Mouse (Mus musculus) left cerebral cortex, adult 18-20 months (tissue): Measurements from ENCODE around the gene Vhl. TPM values are rescaled to one million over a fixed set of nuclear protein-coding genes. Genes with fewer than 3 reads are reported as not detected.

Experiments
- DNase-seq, 2 experiments: peaks; one replicate each; pipeline ENCODE4 v3.0.0; 2021 to 2022; ENCODE audit warnings: low spot score in 2 of 2, mixed read lengths in 1 of 2
- long read RNA-seq, 2 experiments: library from polyadenylated mRNA; stranded (forward); transcript quantifications; one replicate each; pipeline ENCODE4 v2.0.0; 2021
- total RNA-seq, 2 experiments: library from RNA; stranded (reverse); gene quantifications; 2 replicates each; pipeline ENCODE4 v1.2.3; 2021

Gene Vhl
- total RNA-seq: 10 to 100 TPM; 35.3 to 46.6 TPM
- long read RNA-seq, experiment 1, transcript Vhl-201 (3 exons, 2,792 nt): major isoform, 83 of 92 reads
- long read RNA-seq, experiment 1, partial matches to known transcripts: 2 of 92 reads
- long read RNA-seq, experiment 1, other reads (novel, unspliced or antisense): 7 of 92 reads
- long read RNA-seq, experiment 2, transcript Vhl-201 (3 exons, 2,792 nt): major isoform, 47 of 48 reads
- long read RNA-seq, experiment 2, partial matches to known transcripts: 1 of 48 reads
- long read RNA-seq, experiment 2, other reads (novel, unspliced or antisense): 0 of 48 reads

- peak; percentile 83 to 88 for DNase-seq
Measured at GRCm38 (mm10) chr6:113623941-113624751, at the start of gene Vhl. TSS of gene Vhl (plus strand) at chr6:113623959.

- peak; percentile 32 to 48 for DNase-seq
Measured at GRCm38 (mm10) chr6:113576044-113576443, 47.7 kb upstream of the Vhl start.

GRCm38 (mm10) chr6:113579306-113579705, 44.5 kb upstream of the Vhl start:
- no peak for DNase-seq

GRCm38 (mm10) chr6:113583023-113583422, 40.7 kb upstream of the Vhl start:
- DNase-seq: peak; percentile 12 to 24

- peak in 1 of 2 experiments; percentile 55 for DNase-seq
Measured at GRCm38 (mm10) chr6:113585065-113585464, 38.7 kb upstream of the Vhl start.

GRCm38 (mm10) chr6:113586466-113587183, 37.1 kb upstream of the Vhl start:
- no peak for DNase-seq

GRCm38 (mm10) chr6:113592637-113593036, 31.1 kb upstream of the Vhl start:
- no peak for DNase-seq

- no peak for DNase-seq
Measured at GRCm38 (mm10) chr6:113597945-113598344, 25.8 kb upstream of the Vhl start.

GRCm38 (mm10) chr6:113599833-113600232, 23.9 kb upstream of the Vhl start:
- DNase-seq: no peak

GRCm38 (mm10) chr6:113600543-113601139, 23.1 kb upstream of the Vhl start, which contains the start of gene Fancd2os:
TSS of gene Fancd2os (minus strand) at chr6:113600715.
- no peak for DNase-seq

GRCm38 (mm10) chr6:113602821-113603220, 20.9 kb upstream of the Vhl start:
- no peak for DNase-seq

GRCm38 (mm10) chr6:113603993-113604392, 19.8 kb upstream of the Vhl start:
- DNase-seq: no peak

GRCm38 (mm10) chr6:113604432-113605223, 19.1 kb upstream of the Vhl start, which contains the start of gene Brk1:
TSS of gene Brk1 (plus strand) at chr6:113604772.
- peak; percentile 84 to 93 for DNase-seq

- no peak for DNase-seq
Measured at GRCm38 (mm10) chr6:113605224-113605545, 18.6 kb upstream of the Vhl start.

GRCm38 (mm10) chr6:113608871-113609270, 14.9 kb upstream of the Vhl start:
- no peak for DNase-seq

- no peak for DNase-seq
Measured at GRCm38 (mm10) chr6:113609293-113609692, 14.5 kb upstream of the Vhl start.

GRCm38 (mm10) chr6:113612258-113612969, 11.3 kb upstream of the Vhl start:
- peak in 1 of 2 experiments; percentile 44 for DNase-seq

- peak; percentile 27 to 39 for DNase-seq
Measured at GRCm38 (mm10) chr6:113614152-113614551, 9.6 kb upstream of the Vhl start.

GRCm38 (mm10) chr6:113614997-113615396, 8.8 kb upstream of the Vhl start:
- peak in 1 of 2 experiments; percentile 47 for DNase-seq

- no peak for DNase-seq
Measured at GRCm38 (mm10) chr6:113615489-113615888, 8.3 kb upstream of the Vhl start.
